Mouse (Mus musculus): Measurements from ENCODE around the gene 4932438H23Rik.

4932438H23Rik gene

GRCm38 (mm10) chr16:91095022-91095421 is at the start of gene 4932438H23Rik:
TSS of gene 4932438H23Rik (minus strand) at chr16:91095122.
- no peak for DNase-seq (ENCODE audit: low spot score)

DNA sequence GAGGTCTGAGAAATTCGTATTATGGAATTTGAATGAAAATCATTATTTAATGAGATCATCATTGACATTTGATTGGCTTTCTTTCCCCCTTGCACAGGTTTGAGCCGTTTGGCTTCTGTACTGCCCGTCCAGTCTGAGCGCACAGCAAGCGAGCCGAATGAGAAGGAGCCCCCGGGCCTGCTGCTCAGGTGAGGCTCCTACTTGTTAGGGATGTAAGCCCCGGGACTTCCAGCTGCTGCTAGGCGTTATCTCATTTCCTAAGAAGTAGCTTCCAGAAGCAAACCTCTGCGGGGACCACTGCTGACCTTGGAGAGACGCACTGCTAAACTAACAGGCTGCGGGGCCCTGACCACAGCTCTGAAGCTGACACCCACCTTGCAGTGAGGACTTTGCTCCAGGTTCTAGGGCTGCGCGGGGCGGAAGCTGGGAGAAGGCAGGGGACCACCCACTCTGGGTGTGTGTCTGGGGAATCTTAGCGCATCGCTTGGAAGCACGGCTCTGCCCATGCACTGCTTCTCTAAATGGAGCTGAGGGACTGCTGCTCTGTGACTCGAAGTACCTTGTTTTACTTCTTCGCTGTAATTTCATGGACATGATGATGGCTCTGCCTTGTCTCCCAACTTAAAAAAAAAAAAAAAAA is 46.2 kb upstream of the 4932438H23Rik start:
- DNase-seq (ENCODE audit: low spot score), result no peak

DNA sequence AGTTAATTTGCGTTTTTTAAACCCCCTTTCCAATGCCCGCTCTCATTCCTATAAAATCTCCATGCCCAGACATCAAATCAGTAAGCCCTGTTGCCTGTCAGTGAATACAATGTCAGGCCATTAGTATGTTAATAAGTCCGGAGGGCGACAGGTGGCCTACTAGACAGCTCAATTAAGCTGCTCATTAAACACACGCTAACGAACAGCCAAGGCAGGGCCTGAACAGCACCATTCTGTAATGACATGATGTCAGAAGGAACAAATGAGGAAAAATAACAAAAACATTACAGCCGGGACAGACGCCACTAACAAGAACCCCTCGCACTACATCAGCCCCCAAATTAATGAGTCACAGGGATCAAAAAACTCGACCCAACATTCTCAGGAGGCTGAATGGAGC is 45.5 kb upstream of the 4932438H23Rik start:
- no peak for DNase-seq (ENCODE audit: low spot score)

GRCm38 (mm10) chr16:91140056-91140455 is 45.1 kb upstream of the 4932438H23Rik start:
- no peak for DNase-seq (ENCODE audit: low spot score)

DNA sequence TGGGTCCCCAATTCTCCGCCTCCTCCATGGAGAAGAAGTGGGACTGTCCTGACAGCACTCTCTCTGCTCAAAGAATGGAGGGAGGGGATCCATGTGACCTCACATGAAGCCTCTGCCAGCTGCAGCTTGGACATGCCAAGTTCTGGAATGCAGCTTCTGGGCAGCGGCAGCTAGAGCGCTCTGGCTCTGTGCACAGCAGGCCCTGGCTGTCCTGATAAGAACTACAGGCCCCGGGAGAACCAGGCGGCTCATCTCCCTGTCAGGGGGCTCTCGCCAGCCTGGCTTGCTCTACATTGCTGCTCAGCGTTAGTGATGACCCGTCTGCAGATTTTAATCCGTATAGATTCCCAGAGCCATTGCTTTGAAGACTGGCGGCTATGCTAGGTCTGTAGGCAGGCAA is 44.6 kb upstream of the 4932438H23Rik start:
- no peak for DNase-seq (ENCODE audit: low spot score)

DNA sequence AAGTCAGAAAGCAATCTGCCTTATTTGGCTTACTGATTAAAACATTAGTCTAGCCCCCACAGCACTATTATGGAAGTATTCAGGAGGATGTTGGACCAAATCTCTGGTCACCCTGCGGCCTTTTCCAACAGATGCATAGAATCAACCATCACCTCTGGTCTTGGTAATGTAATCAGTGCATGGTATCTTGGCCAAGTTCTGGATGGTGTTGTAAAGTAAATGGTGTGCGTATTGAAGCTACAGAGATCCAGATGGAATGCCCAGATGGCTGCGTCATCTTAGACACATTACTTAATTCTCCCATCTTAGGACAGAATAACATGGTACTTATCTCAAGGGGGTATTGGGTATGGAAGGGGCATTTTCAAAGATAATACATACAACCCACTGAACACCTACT is 43.8 kb upstream of the 4932438H23Rik start:
- no peak for DNase-seq (ENCODE audit: low spot score)

DNA sequence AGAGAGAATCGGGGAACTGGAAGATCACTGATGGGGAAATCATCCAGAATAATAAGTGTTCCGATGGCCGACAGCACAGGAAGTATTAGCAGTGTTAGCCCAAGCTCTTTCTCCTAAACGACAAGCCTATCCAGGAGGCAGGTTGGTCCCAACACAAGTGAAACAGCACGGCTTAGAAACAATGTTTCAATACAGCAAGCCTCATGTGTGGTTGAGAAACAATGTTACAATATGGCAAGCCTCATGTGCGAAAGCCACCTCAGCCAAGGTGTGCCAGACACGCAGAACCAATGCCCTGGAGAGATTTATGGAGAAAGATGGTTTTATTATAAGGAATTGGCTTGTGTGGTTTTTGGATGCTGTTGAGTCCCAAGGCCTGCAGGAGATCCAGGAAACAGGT is 43.2 kb upstream of the 4932438H23Rik start:
- DNase-seq (ENCODE audit: low spot score), result no peak

DNA sequence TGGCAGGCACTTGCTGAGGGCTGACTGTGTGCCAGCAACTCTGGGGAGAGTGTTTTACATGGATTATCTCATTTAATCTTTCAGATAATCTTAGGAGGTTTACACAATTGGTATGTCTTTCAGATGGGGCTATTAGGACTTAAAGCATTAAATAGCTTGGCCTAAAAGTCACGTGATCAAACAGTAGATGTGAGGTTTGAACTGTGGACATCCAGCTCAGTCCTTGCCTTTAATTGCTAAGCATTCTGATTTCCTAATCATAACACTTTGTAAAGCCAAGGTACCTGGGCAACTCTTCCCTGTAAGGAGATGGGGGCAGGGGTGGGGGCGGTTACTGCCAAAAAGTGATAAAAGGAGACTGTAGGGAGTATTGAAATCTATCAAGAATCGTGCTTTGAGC is 41.7 kb upstream of the 4932438H23Rik start:
- DNase-seq (ENCODE audit: low spot score), result no peak

DNA sequence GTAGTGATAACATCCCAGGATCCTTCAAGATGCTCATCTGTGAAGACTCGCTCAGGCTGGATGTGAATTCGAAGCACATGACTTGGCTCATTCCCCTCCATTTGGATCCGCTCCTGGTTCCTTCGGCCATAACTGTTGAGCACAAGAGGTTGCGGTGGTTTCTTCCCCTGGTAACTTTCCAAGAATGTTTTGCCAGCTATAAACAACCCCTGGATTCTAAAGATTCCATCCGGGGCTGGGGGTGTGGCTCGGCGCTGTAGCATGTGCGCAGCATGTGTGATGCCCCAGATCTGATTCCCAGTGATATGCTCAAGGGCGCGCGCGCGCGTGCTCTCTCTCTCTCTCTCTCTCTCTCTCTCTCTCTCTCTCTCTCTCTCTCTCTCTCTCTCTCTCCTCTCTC is 35.0 kb upstream of the 4932438H23Rik start:
- DNase-seq (ENCODE audit: low spot score), result no peak

DNA sequence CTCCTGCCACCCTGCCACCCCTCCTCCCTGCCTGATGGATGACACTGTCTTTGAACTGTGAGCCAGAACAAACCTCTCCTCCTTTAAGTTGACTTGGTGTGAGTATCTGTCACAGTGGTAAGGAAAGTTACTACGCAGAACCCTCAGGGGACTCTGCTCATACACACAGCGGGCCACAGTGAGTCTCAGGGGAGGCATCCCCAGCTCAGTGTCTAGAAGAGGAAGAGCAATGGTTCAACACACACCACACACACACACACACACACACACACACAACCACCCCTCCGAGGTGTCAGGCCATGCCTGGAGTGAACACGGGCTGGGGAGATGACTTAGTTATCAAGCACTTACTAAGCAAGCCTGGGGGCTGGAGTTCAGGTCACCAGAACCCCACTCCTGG is 33.5 kb upstream of the 4932438H23Rik start:
- no peak for DNase-seq (ENCODE audit: low spot score)

GRCm38 (mm10) chr16:91126734-91127524 is 32.0 kb upstream of the 4932438H23Rik start:
- DNase-seq (ENCODE audit: low spot score), result no peak

DNA sequence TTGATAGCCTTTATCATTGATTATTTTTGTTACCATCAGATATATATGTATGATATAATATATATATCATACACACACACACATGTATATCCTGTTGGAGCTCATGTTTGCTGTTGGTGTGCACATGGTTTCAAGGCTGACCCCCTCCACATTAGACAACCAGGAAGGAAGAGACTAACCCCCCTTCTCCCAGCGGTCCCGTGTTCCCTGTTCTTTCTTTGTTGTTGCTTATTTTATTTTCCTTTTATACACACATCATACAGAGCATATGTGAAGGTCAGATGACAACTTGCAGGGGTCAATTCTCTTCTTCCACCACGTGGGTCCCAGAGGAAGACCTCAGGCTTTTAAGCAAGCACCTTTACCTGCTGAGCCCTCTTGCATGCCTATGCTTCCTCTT is 29.3 kb upstream of the 4932438H23Rik start:
- DNase-seq (ENCODE audit: low spot score), result no peak

DNA sequence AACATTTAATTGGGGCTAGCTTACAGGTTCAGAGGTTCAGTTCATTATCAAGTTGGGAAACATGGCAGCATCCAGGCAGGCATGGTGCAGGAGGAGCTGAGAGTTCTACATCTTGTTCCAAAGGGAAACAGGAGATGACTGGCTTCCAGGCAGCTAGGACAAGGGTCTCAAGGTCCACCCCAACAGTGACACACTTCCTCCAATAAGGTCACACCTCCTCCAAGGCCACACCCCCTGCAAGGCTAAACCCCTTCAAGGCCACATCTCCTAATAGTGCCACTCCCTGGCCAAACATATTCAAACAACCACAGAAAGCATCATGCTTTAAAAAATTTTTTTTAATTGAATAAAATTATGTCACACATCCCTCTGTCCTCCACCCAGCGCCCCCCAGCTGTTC is 28.9 kb upstream of the 4932438H23Rik start:
- DNase-seq (ENCODE audit: low spot score), result no peak

GRCm38 (mm10) chr16:91119879-91120278 is 25.0 kb upstream of the 4932438H23Rik start:
- no peak for DNase-seq (ENCODE audit: low spot score)

DNA sequence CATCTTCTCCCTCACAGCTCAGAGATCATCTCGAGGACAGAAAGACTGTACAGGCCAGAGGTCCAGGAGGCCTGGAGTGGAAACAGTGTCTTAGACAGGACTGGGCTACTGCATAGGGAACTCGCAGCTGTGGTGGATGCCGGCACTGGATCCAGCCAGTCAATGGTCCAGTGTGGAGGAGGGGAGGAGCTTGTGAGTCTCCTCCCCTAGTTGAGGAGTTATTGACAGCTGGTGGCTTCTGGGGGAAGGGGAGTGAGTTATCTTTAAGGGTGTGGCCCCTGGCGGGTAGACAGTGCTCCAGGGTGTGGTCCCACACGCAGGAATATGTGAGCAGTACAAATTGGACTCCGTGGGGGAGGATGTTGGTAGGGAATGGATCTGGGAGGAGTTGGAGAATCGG is 21.8 kb upstream of the 4932438H23Rik start:
- no peak for DNase-seq (ENCODE audit: low spot score)

- DNase-seq (ENCODE audit: low spot score), result no peak
These were observed 21.1 kb upstream of the 4932438H23Rik start for GRCm38 (mm10) chr16:91116006-91116405.

GRCm38 (mm10) chr16:91110999-91111535 is 16.1 kb upstream of the 4932438H23Rik start:
- DNase-seq (ENCODE audit: low spot score), result no peak

- DNase-seq (ENCODE audit: low spot score), result no peak
These were observed 12.7 kb upstream of the 4932438H23Rik start for GRCm38 (mm10) chr16:91107608-91108007.

DNA sequence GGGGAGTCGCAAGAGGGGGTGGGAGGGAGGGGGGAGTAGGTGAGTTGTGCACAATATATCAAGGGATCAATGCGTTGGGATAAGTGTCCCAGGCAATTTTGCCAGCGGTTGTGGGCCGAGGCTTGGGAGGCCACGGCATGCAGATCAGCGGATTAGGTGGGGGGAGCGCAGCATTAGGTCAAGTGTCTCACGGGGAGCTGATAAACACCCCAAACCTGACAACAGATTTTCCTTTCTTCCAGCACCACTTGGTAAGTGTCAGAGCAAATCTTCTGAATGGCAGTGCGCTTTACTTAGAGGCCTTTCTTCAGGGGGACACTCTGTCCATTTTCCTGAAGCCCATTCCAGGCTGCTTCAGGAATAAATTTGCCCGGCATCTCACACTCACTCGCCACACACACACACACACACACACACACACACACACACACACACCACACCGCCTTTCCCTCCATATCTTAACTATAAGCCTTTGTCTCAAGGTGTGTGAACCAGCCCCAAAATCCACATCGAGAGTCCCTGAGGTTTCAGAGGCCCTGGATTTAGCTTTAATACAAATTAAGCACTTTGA is 10.6 kb upstream of the 4932438H23Rik start:
- no peak for DNase-seq (ENCODE audit: low spot score)

DNA sequence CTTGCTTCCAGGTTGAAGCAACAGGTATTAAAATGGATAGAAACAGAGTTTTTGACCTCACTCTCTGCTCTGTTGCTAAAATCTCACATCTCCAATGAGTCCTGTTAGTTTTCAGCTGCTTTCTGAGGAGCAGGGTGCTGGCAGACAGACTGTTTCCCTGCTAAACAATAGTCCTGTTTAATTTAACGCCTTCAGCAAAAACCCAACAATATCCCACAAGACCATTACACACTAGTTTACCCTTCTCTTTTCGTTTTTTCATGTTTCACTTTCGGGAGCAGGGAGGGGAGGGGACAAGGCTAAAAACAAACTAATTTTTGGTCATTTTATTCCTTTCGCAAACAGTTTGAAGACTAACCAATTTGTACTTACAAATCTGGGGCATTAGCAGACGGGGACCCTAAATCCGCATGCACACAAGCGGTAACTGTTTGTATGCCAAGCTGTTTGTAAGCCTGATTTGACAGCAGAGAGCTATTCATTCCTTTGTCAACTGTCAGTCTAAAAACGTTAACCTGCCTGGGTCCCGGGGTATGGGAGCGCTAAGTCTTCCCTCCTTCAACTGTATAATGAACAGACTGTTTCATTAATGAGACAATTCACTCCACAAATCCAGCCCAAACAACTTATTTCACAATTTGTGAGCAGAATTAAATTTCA is 10.0 kb upstream of the 4932438H23Rik start:
- no peak for DNase-seq (ENCODE audit: low spot score)

GRCm38 (mm10) chr16:91103386-91103785 is 8.5 kb upstream of the 4932438H23Rik start:
- no peak for DNase-seq (ENCODE audit: low spot score)

- no peak for DNase-seq (ENCODE audit: low spot score)
These were observed 5.6 kb upstream of the 4932438H23Rik start for GRCm38 (mm10) chr16:91100484-91100883.
